25 mouse cellular contexts compared by ENCODE assay signal in genomic region chr11:81896511-81896910, GRCm38 (mm10). TPM values are rescaled to one million over a fixed set of nuclear protein-coding genes. Genes with fewer than 3 reads are reported as not detected.
A peak's percentile ranks its signal among the peaks of the same experiment; 100 is the strongest.
DNase-seq lines count a peak whose midpoint lies in the region; ATAC-seq lines count a peak whose summit lies in the region.
"Had no signal": no experiment of that assay in that cellular context is flagged by ENCODE, and none has a peak within 500 bp of the region (broad histone marks: within the 10 kb centered on the region; RNA-seq: fewer than 3 reads in every experiment).

No protein-coding gene starts in this region.

- H3K4me2 ChIP-seq in forebrain, embryonic 15.5 days (replicated peaks), result no peak overlapping the region
- no peak overlapping the region for H3K4me2 ChIP-seq in forebrain, embryonic 11.5 days (ENCODE audit: low read depth, low read length, severe bottlenecking)
- H3K4me2 ChIP-seq in hindbrain, embryonic 13.5 days, result no peak overlapping the region
- no peak overlapping the region for H3K4me2 ChIP-seq in midbrain, embryonic 16.5 days (ENCODE audit: low read length)
- no peak overlapping the region for H3K4me2 ChIP-seq in midbrain, embryonic 11.5 days
- H3K4me2 ChIP-seq: hindbrain, embryonic 15.5 days had no signal

- no peaks in the 10 kb centered on the region for H3K36me3 ChIP-seq in forebrain, embryonic 15.5 days
- H3K36me3 ChIP-seq in forebrain, embryonic 11.5 days (ENCODE audit: control insufficient read depth, insufficient read depth, low read length), result no peaks in the 10 kb centered on the region
- H3K36me3 ChIP-seq in hindbrain, embryonic 13.5 days, result no peaks in the 10 kb centered on the region
- no peaks in the 10 kb centered on the region for H3K36me3 ChIP-seq in hindbrain, embryonic 10.5 days
- H3K36me3 ChIP-seq in midbrain, embryonic 16.5 days (ENCODE audit: control insufficient read depth, insufficient read depth, low read length), result no peaks in the 10 kb centered on the region
- H3K36me3 ChIP-seq in midbrain, embryonic 11.5 days (ENCODE audit: control insufficient read depth, insufficient read depth, low read length), result no peaks in the 10 kb centered on the region
- H3K36me3 ChIP-seq: forebrain, embryonic 10.5 days; G1E; hindbrain, embryonic 15.5 days had no signal

- H3K4me1 ChIP-seq in forebrain, embryonic 15.5 days, result peaks cover 20% of the 10 kb centered on the region
- H3K4me1 ChIP-seq in forebrain, embryonic 11.5 days (replicated peaks; ENCODE audit: control insufficient read depth, insufficient read depth, low read length), result peaks cover 5% of the 10 kb centered on the region; the same call in 1 of the 2 replicates
- H3K4me1 ChIP-seq in hindbrain, embryonic 13.5 days (replicated peaks), result peaks cover 22% of the 10 kb centered on the region
- H3K4me1 ChIP-seq in hindbrain, embryonic 10.5 days (replicated peaks), result peaks cover 20% of the 10 kb centered on the region
- H3K4me1 ChIP-seq in midbrain, embryonic 16.5 days (ENCODE audit: control insufficient read depth, insufficient read depth, low read length), result peaks cover 14% of the 10 kb centered on the region
- H3K4me1 ChIP-seq in midbrain, embryonic 11.5 days (ENCODE audit: control insufficient read depth, insufficient read depth, low read length), result peaks cover 5% of the 10 kb centered on the region

- no peak for ATAC-seq in forebrain, embryonic 15.5 days (replicated peaks)
- no peak for ATAC-seq in forebrain, embryonic 11.5 days (replicated peaks; ENCODE audit: low FRiP score)
- no peak for ATAC-seq in hindbrain, embryonic 13.5 days (ENCODE audit: low FRiP score)
- no peak for ATAC-seq in midbrain, embryonic 16.5 days
- no peak for ATAC-seq in midbrain, embryonic 11.5 days (ENCODE audit: low FRiP score)
- ATAC-seq: forebrain, embryonic 16.5 days; intestine, postnatal 0 days; Patski had no signal

- DNase-seq in forebrain, embryonic 11.5 days (ENCODE audit: low spot score), result no peak
- no peak for DNase-seq in hindbrain, embryonic 10.5 days (ENCODE audit: low spot score)
- no peak for DNase-seq in midbrain, embryonic 11.5 days (ENCODE audit: low spot score, missing footprints)
- DNase-seq: adrenal gland, postnatal 10 days; adrenal gland, postnatal 36 days; B cell, adult 2 months; cerebellum, adult 18-20 months; cerebellum, adult 9-10 months; cerebellum, postnatal 14 days; gastrocnemius, adult 2 months; gastrocnemius, postnatal 14 days; heart, adult 18-20 months had no signal

- WGBS in forebrain, embryonic 15.5 days, result 91% methylated on average over 6 of the region's 6 CpGs
- 88% methylated on average over 6 of the region's 6 CpGs for WGBS in forebrain, embryonic 11.5 days
- 91% methylated on average over 6 of the region's 6 CpGs for WGBS in hindbrain, embryonic 13.5 days
- WGBS in hindbrain, embryonic 10.5 days, result 89% methylated on average over 6 of the region's 6 CpGs
- 91% methylated on average over 6 of the region's 6 CpGs for WGBS in midbrain, embryonic 16.5 days
- WGBS in midbrain, embryonic 11.5 days, result 89% methylated on average over 6 of the region's 6 CpGs

- H3K27me3 ChIP-seq in forebrain, embryonic 15.5 days, result no peaks in the 10 kb centered on the region
- H3K27me3 ChIP-seq in forebrain, embryonic 11.5 days (ENCODE audit: control insufficient read depth, insufficient read depth, low read length), result no peaks in the 10 kb centered on the region
- no peaks in the 10 kb centered on the region for H3K27me3 ChIP-seq in hindbrain, embryonic 13.5 days
- H3K27me3 ChIP-seq in hindbrain, embryonic 10.5 days (ENCODE audit: insufficient read depth, poor library complexity, severe bottlenecking), result no peaks in the 10 kb centered on the region
- no peaks in the 10 kb centered on the region for H3K27me3 ChIP-seq in midbrain, embryonic 16.5 days (ENCODE audit: control insufficient read depth, insufficient read depth, low read depth, low read length)
- H3K27me3 ChIP-seq in midbrain, embryonic 11.5 days (ENCODE audit: control insufficient read depth, insufficient read depth, low read length), result no peaks in the 10 kb centered on the region
- H3K27me3 ChIP-seq: hindbrain, embryonic 15.5 days had no signal

- no peaks in the 10 kb centered on the region for H3K9me3 ChIP-seq in forebrain, embryonic 15.5 days
- no peaks in the 10 kb centered on the region for H3K9me3 ChIP-seq in forebrain, embryonic 11.5 days (ENCODE audit: control insufficient read depth, low read length)
- H3K9me3 ChIP-seq in hindbrain, embryonic 13.5 days, result no peaks in the 10 kb centered on the region
- no peaks in the 10 kb centered on the region for H3K9me3 ChIP-seq in hindbrain, embryonic 10.5 days
- no peaks in the 10 kb centered on the region for H3K9me3 ChIP-seq in midbrain, embryonic 16.5 days (replicated peaks; ENCODE audit: control insufficient read depth, low read length, poor library complexity, severe bottlenecking)
- no peaks in the 10 kb centered on the region for H3K9me3 ChIP-seq in midbrain, embryonic 11.5 days (ENCODE audit: control insufficient read depth, low read length)
- H3K9me3 ChIP-seq: forebrain, embryonic 10.5 days; hindbrain, embryonic 15.5 days had no signal

- H3K27ac ChIP-seq in forebrain, embryonic 15.5 days (replicated peaks), result peak overlapping the region; percentile 84; the same call in 1 of the 2 replicates
- H3K27ac ChIP-seq in forebrain, embryonic 11.5 days (ENCODE audit: low read depth, low read length), result no peak overlapping the region
- 0 out of 2 replicates have a peak overlapping the region, but pooled peaks have one; percentile 86 for H3K27ac ChIP-seq in hindbrain, embryonic 13.5 days
- no peak overlapping the region for H3K27ac ChIP-seq in hindbrain, embryonic 10.5 days
- peak overlapping the region; percentile 82; the same call in 1 of the 2 replicates for H3K27ac ChIP-seq in midbrain, embryonic 16.5 days (ENCODE audit: low read length)
- no peak overlapping the region for H3K27ac ChIP-seq in midbrain, embryonic 11.5 days (ENCODE audit: low read depth, low read length)
- H3K27ac ChIP-seq: gastrocnemius, adult 2 months had no signal

- H3K9ac ChIP-seq in forebrain, embryonic 15.5 days (replicated peaks), result no peak overlapping the region
- H3K9ac ChIP-seq in forebrain, embryonic 11.5 days (ENCODE audit: low read length), result no peak overlapping the region
- H3K9ac ChIP-seq in hindbrain, embryonic 13.5 days, result no peak overlapping the region
- no peak overlapping the region for H3K9ac ChIP-seq in midbrain, embryonic 16.5 days (ENCODE audit: low read depth, low read length)
- no peak overlapping the region for H3K9ac ChIP-seq in midbrain, embryonic 11.5 days (ENCODE audit: low read length)
- H3K9ac ChIP-seq: hindbrain, embryonic 15.5 days had no signal

- no peak overlapping the region for H3K4me3 ChIP-seq in forebrain, embryonic 15.5 days
- no peak overlapping the region for H3K4me3 ChIP-seq in forebrain, embryonic 11.5 days (ENCODE audit: low read depth, low read length)
- H3K4me3 ChIP-seq in hindbrain, embryonic 13.5 days, result no peak overlapping the region
- H3K4me3 ChIP-seq in hindbrain, embryonic 10.5 days, result no peak overlapping the region
- no peak overlapping the region for H3K4me3 ChIP-seq in midbrain, embryonic 16.5 days (ENCODE audit: low read depth, low read length)
- no peak overlapping the region for H3K4me3 ChIP-seq in midbrain, embryonic 11.5 days (ENCODE audit: low read depth, low read length)
- H3K4me3 ChIP-seq: forebrain, embryonic 10.5 days; gastrocnemius, adult 2 months; hindbrain, embryonic 15.5 days had no signal

RNA-seq across cellular contexts. Expression of gene 5530401A14Rik, which starts 36.0 kb away (rescaled TPM):
- 0.19 and 0.43 TPM in 2 replicates for polyA plus RNA-seq in forebrain, embryonic 15.5 days (2015; fragmentation: Nextera tagmentation; extraction: Ambion mirVana)
- not detected in 2 replicates for polyA plus RNA-seq in forebrain, embryonic 11.5 days (2014; fragmentation: Nextera tagmentation; extraction: Ambion mirVana)
- polyA plus RNA-seq in hindbrain, embryonic 13.5 days (2015; fragmentation: Nextera tagmentation; extraction: Ambion mirVana), result 0.30 and 0.40 TPM in 2 replicates
- 0.12 and 0.15 TPM in 2 replicates for polyA plus RNA-seq in hindbrain, embryonic 10.5 days (2016; fragmentation: Nextera tagmentation; extraction: Ambion mirVana)
- polyA plus RNA-seq in midbrain, embryonic 16.5 days (2015; fragmentation: Nextera tagmentation; extraction: Ambion mirVana), result 0.61 and 1.0 TPM in 2 replicates
- 0.14 TPM in 2 replicates for polyA plus RNA-seq in midbrain, embryonic 11.5 days (2014; fragmentation: Nextera tagmentation; extraction: Ambion mirVana)
- polyA plus RNA-seq: embryonic facial prominence, embryonic 14.5 days; forebrain, embryonic 10.5 days; G1E; heart, embryonic 14.5 days; heart, postnatal 0 days; intestine, embryonic 14.5 days had no signal

Comparison
In these comparisons a context has a peak if more than half of its experiments do, and no peak if none do; other contexts are left out.
1. H3K27ac ChIP-seq: peak in forebrain, embryonic 15.5 days (single experiment), hindbrain, embryonic 13.5 days (single experiment) and midbrain, embryonic 16.5 days (single experiment); none in forebrain, embryonic 11.5 days (single experiment), hindbrain, embryonic 10.5 days (single experiment) and midbrain, embryonic 11.5 days (single experiment).